Mouse (Mus musculus): ENCODE measurements at regions not wholly inside any gene's neighbourhood (a gene's known extent, or its start where the extent isn't known, plus 50 kb on each side); places are given as distances from the start of the nearest gene placed in this dataset.

GRCm38 (mm10) chr9:16925279-16925678 lies 424.2 kb upstream of the Fat3 start:
- H3K27ac ChIP-seq: no peak overlapping the region
- TF ChIP-seq CTCF (IDR thresholded peaks at IDR 0.05; ENCODE audit: low read depth): no peak
- H3K4me3 ChIP-seq (ENCODE audit: low read length): no peak overlapping the region
- no peak overlapping the region for H3K9ac ChIP-seq (replicated peaks; ENCODE audit: low read length)
- no peaks in the 10 kb centered on the region for H3K36me3 ChIP-seq (ENCODE audit: insufficient read depth, low read length)
- H3K4me1 ChIP-seq (ENCODE audit: insufficient read depth, low read length): no peaks in the 10 kb centered on the region
- H3K4me2 ChIP-seq (ENCODE audit: low read depth, low read length): no peak overlapping the region
- no peak for ATAC-seq
- H3K27me3 ChIP-seq (ENCODE audit: insufficient read depth, low read length): no peaks in the 10 kb centered on the region
- DNase-seq (ENCODE audit: low spot score): no peak
- WGBS: 82% methylated on average over 2 of the region's 2 CpGs
- no peaks in the 10 kb centered on the region for H3K9me3 ChIP-seq (ENCODE audit: low read length)

DNA sequence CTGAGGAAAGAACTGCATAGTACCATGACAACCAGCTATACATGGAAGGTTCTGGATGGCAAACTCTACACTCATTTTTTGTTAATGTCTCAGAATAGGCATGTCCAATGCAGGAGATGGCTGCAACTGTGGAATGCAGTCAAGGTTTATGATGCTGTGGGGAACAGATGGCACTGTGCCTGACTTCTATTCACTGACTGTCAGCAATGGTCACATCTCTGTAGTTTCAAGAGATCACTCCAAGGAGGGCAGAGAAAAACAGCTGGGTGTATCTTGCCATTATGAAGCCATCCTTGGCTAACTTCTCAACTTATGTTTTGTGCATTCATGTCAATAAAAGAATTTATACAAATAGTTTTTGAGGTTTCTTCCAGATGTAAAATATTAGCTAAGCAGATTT lies 405.1 kb upstream of the Fat3 start:
- DNase-seq (ENCODE audit: low spot score): peak; percentile 1
- no peak for TF ChIP-seq CTCF (IDR thresholded peaks at IDR 0.05; ENCODE audit: low read depth)
- H3K27me3 ChIP-seq (ENCODE audit: insufficient read depth, low read length): no peaks in the 10 kb centered on the region
- no peak overlapping the region for H3K27ac ChIP-seq
- no peak overlapping the region for H3K9ac ChIP-seq (replicated peaks; ENCODE audit: low read length)
- H3K9me3 ChIP-seq (ENCODE audit: low read length): no peaks in the 10 kb centered on the region
- no peaks in the 10 kb centered on the region for H3K4me1 ChIP-seq (ENCODE audit: insufficient read depth, low read length)
- H3K4me2 ChIP-seq (ENCODE audit: low read depth, low read length): no peak overlapping the region
- H3K36me3 ChIP-seq (ENCODE audit: insufficient read depth, low read length): no peaks in the 10 kb centered on the region
- H3K4me3 ChIP-seq (ENCODE audit: low read length): no peak overlapping the region
- no peak for ATAC-seq

GRCm38 (mm10) chr9:16899060-16899459 lies 398.0 kb upstream of the Fat3 start:
- H3K4me1 ChIP-seq (ENCODE audit: insufficient read depth, low read length): 0 out of 2 replicates have a peak, but pooled peaks cover 2% of the 10 kb centered on the region
- no peak overlapping the region for H3K9ac ChIP-seq (replicated peaks; ENCODE audit: low read length)
- DNase-seq (ENCODE audit: low spot score) (peak; percentile 1), ATAC-seq (no peak)
- no peak overlapping the region for H3K4me3 ChIP-seq (ENCODE audit: low read length)
- H3K9me3 ChIP-seq (ENCODE audit: low read length): no peaks in the 10 kb centered on the region
- no peak overlapping the region for H3K4me2 ChIP-seq (ENCODE audit: low read depth, low read length)
- WGBS: 74% methylated on average over 2 of the region's 2 CpGs
- H3K36me3 ChIP-seq (ENCODE audit: insufficient read depth, low read length): no peaks in the 10 kb centered on the region
- no peak overlapping the region for H3K27ac ChIP-seq
- H3K27me3 ChIP-seq (ENCODE audit: insufficient read depth, low read length): no peaks in the 10 kb centered on the region
- TF ChIP-seq CTCF (IDR thresholded peaks at IDR 0.05; ENCODE audit: low read depth): no peak

DNA sequence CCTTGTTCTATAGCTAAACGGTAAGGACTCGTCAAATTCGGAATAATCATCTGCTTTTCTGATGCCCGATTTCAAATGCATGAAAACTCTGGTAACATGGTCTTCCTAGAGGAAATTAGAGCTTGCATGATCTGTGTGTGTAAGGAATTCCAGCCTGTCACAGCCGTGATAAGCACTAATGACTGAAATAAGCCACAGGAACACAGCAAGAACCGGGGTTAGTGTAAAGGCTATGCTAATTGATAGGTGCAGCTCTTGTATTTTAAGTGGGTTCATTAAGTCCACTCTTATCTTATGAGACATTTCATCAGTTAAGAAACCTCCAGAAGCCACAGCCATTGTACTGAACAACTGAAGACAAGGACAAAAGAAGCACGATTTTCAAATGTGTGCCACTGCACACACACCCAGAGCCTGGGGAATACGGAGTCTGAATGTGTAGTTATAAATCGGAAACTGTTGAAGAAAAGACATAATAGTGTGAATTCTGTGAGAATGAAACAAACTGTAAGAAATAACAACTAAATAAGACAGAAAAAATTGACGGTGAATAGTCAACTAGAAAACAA lies 351.5 kb upstream of the Fat3 start:
- H3K9ac ChIP-seq (replicated peaks; ENCODE audit: low read length): no peak overlapping the region
- no peaks in the 10 kb centered on the region for H3K36me3 ChIP-seq (ENCODE audit: insufficient read depth, low read length)
- H3K27ac ChIP-seq: no peak overlapping the region
- H3K4me3 ChIP-seq (ENCODE audit: low read length): no peak overlapping the region
- no peak for DNase-seq (ENCODE audit: low spot score)
- WGBS: 79% methylated on average over 10 of the region's 10 CpGs
- no peak for ATAC-seq
- H3K9me3 ChIP-seq (ENCODE audit: low read length): no peaks in the 10 kb centered on the region
- no peak for TF ChIP-seq CTCF (IDR thresholded peaks at IDR 0.05; ENCODE audit: low read depth)
- no peak overlapping the region for H3K4me2 ChIP-seq (ENCODE audit: low read depth, low read length)
- no peaks in the 10 kb centered on the region for H3K27me3 ChIP-seq (ENCODE audit: insufficient read depth, low read length)
- H3K4me1 ChIP-seq (ENCODE audit: insufficient read depth, low read length): no peaks in the 10 kb centered on the region

DNA sequence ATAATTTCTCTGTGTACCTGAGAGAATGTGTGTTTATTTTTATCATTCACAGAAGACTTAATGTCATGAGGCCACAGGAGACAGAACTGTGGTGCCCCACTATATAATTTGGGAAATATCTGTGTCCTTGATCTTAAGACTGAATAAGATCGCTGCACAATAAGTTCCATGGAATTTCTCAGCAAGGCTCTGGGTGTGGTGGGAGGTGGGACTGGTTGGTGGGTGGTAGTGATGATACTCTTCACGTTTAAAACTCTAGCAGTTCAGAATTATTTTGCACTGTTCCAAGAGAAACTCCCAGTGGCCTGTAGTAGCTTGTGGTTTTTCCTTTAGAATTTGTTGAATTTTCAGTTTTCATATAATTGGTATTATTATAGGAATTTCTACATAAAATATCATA lies 307.4 kb upstream of the Fat3 start:
- DNase-seq (ENCODE audit: low spot score): no peak
- no peak overlapping the region for H3K4me3 ChIP-seq (ENCODE audit: low read length)
- 70% methylated on average over 2 of the region's 2 CpGs for WGBS
- H3K27ac ChIP-seq: no peak overlapping the region
- H3K4me1 ChIP-seq (ENCODE audit: insufficient read depth, low read length): no peaks in the 10 kb centered on the region
- no peak for TF ChIP-seq CTCF (IDR thresholded peaks at IDR 0.05; ENCODE audit: low read depth)
- no peak for ATAC-seq
- H3K27me3 ChIP-seq (ENCODE audit: insufficient read depth, low read length): no peaks in the 10 kb centered on the region
- H3K4me2 ChIP-seq (ENCODE audit: low read depth, low read length): no peak overlapping the region
- H3K36me3 ChIP-seq (ENCODE audit: insufficient read depth, low read length): no peaks in the 10 kb centered on the region
- no peaks in the 10 kb centered on the region for H3K9me3 ChIP-seq (ENCODE audit: low read length)
- no peak overlapping the region for H3K9ac ChIP-seq (replicated peaks; ENCODE audit: low read length)

GRCm38 (mm10) chr9:16772867-16773266 lies 271.8 kb upstream of the Fat3 start:
- Histone ChIP-seq H3K4me3 (ENCODE audit: low read length) (no peak overlapping the region), H3K4me2 (ENCODE audit: low read depth, low read length) (no peak overlapping the region), H3K27ac (no peak overlapping the region), H3K27me3 (ENCODE audit: insufficient read depth, low read length) (no peaks in the 10 kb centered on the region), H3K9ac (replicated peaks; ENCODE audit: low read length) (no peak overlapping the region), H3K36me3 (ENCODE audit: insufficient read depth, low read length) (no peaks in the 10 kb centered on the region), H3K4me1 (ENCODE audit: insufficient read depth, low read length) (no peaks in the 10 kb centered on the region), H3K9me3 (ENCODE audit: low read length) (no peaks in the 10 kb centered on the region)
- no peak for ATAC-seq
- DNase-seq (ENCODE audit: low spot score): no peak
- no peak for TF ChIP-seq CTCF (IDR thresholded peaks at IDR 0.05; ENCODE audit: low read depth)

GRCm38 (mm10) chr9:16727653-16728052 lies 226.6 kb upstream of the Fat3 start:
- Histone ChIP-seq H3K9me3 (ENCODE audit: low read length) (no peaks in the 10 kb centered on the region), H3K36me3 (ENCODE audit: insufficient read depth, low read length) (no peaks in the 10 kb centered on the region), H3K4me1 (ENCODE audit: insufficient read depth, low read length) (no peaks in the 10 kb centered on the region), H3K27ac (no peak overlapping the region), H3K9ac (replicated peaks; ENCODE audit: low read length) (no peak overlapping the region), H3K4me3 (ENCODE audit: low read length) (no peak overlapping the region), H3K4me2 (ENCODE audit: low read depth, low read length) (no peak overlapping the region), H3K27me3 (ENCODE audit: insufficient read depth, low read length) (no peaks in the 10 kb centered on the region)
- no peak for TF ChIP-seq CTCF (IDR thresholded peaks at IDR 0.05; ENCODE audit: low read depth)
- DNase-seq (ENCODE audit: low spot score) (no peak), ATAC-seq (no peak)
- 76% methylated on average over 2 of the region's 2 CpGs for WGBS
